Mouse (Mus musculus): ENCODE measurements around the gene Lgsn. TPM values are rescaled to one million over a fixed set of nuclear protein-coding genes. Genes with fewer than 3 reads are reported as not detected.

Lgsn gene
- polyA plus RNA-seq, 1 experiment from 2014 or later = not detected

- Histone ChIP-seq H3K4me1 (no peaks in the 10 kb centered on the region), H3K9me3 (replicated peaks) (no peaks in the 10 kb centered on the region), H3K4me3 (no peak within 1 kb of the TSS), H3K27me3 (replicated peaks) (no peaks in the 10 kb centered on the region), H3K4me2 (no peak within 1 kb of the TSS), H3K9ac (no peak within 1 kb of the TSS), H3K27ac (no peak within 1 kb of the TSS), H3K36me3 (no peaks in the 10 kb centered on the region)
- WGBS (ENCODE audit: insufficient replicate concordance) = 56% methylated on average over 7 of the region's 7 CpGs
- no peak for ATAC-seq
Observed at GRCm38 (mm10) chr1:31222564-31222963, 46.4 kb downstream of the Lgsn start, which contains the start of the genes 4931428L18Rik and Pih1d3. TSS of gene 4931428L18Rik (minus strand) at chr1:31222684. TSS of gene Pih1d3 (plus strand) at chr1:31222838.

GRCm38 (mm10) chr1:31233319-31234036, 57.3 kb downstream of the Lgsn start:
- Histone ChIP-seq H3K4me3 (no peak overlapping the region), H3K9me3 (replicated peaks) (no peaks in the 10 kb centered on the region), H3K4me2 (no peak overlapping the region), H3K9ac (no peak overlapping the region), H3K27me3 (replicated peaks) (no peaks in the 10 kb centered on the region), H3K4me1 (no peaks in the 10 kb centered on the region), H3K36me3 (no peaks in the 10 kb centered on the region), H3K27ac (no peak overlapping the region)
- no peak for ATAC-seq

Other genes with a start within 250 kb of the Lgsn start
- not detected in 2 replicates for gene AC153137.1, start 198.4 kb upstream of the Lgsn start, polyA plus RNA-seq (2016; fragmentation: Nextera tagmentation; extraction: Ambion mirVana)
- gene 4931428L18Rik, start 46.3 kb downstream of the Lgsn start, polyA plus RNA-seq (2016; fragmentation: Nextera tagmentation; extraction: Ambion mirVana) = not detected in 2 replicates
- not detected in 2 replicates for gene Pih1d3, start 46.4 kb downstream of the Lgsn start, polyA plus RNA-seq (2016; fragmentation: Nextera tagmentation; extraction: Ambion mirVana)